Mouse (Mus musculus) MEL-GATA-1-ER (cell line): ENCODE results near the gene Wwp2.

Experiments used
- DNase-seq: peaks from one replicate; pipeline ENCODE4 v3.0.0-alpha.2; 2012; ENCODE audit warnings: low read depth; ENCODE audit errors: extremely low read depth

Gene Wwp2

DNA sequence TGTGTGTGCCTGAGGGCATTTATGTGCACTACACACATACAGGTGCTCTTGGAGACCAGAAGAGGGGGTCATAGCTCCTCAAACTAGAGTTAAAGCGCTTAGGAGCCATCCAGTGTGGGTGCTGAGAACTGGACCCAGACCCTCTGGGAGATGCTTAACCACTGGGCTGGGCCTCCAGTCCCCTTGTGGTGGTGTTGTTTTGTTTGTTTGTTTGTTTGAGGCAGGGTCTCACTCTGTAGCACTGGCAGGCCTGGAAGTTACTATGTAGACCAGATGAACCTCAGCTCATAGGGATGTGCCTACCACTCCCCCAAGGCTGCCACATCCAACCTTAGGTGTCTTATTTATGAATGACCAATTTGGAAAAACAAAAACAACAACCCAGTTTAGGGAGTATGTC, 70.9 kb downstream of the Wwp2 start:
- DNase-seq = no peak

DNA sequence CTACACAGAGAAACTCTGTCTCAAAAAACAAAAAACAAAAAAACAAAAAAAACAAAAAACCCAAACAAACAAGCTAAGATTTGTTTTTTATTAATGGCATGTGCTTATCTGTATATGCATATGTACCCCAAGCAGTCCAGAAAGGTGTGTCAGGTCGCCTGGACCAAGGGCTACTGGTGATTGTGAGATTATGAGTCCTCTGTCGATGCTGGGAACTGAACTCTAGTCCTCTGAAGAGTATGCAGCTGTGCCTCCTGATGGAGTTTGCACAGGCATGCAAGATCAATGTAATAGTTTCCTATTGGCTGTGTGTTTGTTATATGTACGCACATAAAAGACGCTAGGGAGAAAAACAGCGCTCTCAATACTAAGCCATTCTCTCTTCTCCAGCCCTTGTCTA, 74.0 kb downstream of the Wwp2 start:
- no peak for DNase-seq

DNA sequence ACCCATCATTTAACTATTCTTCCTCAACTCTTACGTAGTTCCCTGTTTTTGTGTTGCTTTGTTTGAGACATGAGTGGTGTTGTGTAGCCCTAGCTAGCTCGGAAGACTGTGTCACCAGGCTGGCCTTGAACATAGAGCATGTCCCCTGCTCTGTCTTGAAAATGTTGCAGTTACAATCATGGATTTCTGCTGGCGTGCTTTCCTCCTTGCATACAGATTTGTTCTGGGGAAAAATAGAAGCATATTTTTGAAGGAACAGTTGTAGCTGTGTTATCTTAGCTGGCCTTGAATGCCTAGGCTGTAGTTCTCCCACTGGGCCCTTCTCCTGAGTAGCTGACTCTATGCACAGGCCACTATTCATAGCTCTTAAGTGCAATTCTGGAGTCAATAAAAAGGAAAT, 74.6 kb downstream of the Wwp2 start:
- DNase-seq = no peak

DNA sequence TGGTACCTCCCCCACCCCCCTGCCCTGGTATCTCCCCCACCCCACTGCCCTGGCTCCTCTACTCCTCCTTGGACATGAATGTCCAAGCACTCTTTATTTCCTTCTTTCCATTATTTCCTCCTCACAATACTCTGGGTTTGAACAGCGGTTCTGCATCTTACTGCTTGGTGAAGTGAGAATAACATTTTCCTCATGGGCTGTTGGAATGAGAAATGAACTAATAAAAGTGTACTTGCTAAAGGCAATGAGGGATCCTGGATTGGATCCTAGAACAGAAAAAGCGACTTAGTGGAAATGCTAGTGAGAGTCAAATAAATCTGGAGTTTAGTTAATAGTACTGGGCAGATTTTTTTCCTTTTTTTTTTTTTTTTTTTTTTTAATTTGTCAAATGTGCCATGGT, 77.1 kb downstream of the Wwp2 start:
- DNase-seq = no peak

DNA sequence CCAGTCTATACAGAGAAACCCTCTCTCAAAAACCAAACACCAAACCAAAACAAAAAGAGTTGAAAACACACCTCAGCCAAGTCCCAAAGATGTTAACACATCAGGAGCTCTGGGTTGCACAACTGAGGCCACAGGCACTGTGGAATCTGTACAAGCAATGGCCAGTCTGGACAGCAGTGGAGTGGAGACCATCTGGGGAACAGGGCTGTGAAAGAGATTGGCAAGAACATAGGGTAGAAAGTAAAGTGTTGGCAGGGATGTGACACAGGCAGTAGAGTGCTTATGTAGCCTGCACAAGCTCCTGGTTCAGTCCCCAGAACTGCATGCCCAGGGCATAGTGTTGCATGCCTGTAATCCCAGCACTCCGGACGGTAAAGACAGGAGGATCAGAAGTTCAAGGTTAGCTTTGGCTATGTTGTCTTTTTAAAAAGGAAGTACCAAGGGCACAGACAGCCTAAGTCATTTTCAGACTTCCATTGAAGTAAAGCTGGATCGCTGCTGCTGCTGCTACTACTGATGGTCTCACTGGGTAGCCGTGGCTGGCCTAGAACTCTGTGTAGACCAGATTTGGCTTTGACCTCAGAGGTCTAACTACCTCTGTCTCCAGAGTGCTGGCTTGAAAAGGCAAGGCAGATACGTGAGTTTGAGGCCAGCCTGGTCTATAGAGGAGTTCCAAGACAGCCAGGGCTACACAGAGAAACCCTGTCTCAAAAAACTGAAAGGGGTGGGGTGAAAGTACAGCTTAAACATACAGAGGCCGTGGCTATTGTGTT, 79.0 kb downstream of the Wwp2 start:
- DNase-seq = no peak

DNA sequence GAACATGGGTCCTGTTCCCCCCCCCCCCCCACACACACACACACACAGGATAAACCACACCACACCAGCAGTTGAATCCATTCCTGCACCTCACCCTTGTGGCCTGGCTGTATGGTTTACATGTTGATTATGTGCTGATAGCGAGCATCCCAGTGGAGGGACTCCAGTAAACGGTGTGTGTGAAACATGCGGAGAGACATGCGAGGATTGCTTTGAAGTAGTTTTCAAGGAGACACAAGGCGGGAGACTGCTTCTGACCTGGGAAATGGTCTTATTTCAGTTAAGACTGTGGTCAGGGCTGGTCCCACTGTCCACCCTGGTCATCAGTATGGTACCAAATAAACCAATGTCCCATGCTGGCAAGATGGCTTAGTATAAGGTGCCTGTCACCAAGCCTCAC, 82.6 kb downstream of the Wwp2 start:
- no peak for DNase-seq

DNA sequence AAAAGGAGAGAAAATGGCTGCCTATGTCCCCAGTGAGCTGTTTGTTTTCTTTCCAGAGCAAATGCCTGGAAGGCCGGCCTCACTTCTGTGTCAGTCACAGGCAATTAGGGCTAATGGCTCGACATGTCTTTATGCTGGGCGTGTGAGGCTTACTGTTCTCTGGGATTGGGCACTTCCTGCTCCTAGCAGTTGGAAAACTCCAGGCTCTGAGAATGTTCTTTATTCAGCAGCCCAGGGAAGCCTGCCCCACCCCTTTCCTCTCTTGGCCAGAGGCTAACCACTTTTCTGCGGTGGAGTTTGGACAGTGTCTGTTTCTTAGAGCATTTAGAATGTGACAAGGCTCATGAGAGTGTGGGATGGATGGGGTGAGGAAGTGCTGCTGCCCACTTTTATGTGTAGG, 83.7 kb downstream of the Wwp2 start:
- no peak for DNase-seq

DNA sequence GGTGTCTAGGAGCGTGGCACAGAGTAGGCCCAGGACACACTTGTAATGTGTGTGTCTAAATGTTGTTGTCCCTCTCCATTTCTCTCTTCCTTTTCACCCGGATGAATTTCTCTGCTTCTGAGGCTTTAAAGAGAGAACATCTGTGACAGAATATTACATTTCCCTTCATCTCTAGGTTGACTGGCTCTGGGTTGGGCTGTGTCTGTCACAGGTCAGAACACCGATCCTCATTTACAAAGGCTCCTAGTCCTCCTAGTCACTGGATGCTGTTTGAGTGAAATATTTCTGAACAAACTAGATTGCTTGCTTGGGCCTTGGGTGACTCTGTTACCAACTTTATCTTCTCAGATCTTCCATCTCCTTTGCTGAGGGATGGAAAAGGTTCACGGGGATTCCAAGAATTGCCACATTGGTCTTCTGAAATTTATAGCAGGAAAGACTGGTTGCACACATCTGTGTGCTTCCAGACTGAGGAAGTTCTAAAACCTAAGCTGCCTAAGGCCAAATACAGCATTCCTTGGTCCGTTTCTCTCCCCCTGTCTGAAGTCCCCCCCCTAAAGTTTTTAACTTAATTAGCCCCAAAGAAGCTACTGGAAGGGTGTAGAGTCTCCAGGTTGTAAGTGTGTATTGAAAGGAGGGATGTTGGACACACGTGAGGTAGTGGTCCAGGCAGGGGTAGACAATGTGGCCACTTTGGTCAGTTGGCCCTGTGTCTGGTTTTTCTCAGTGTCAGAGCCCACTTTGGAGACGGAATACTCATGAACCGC, 85.8 kb downstream of the Wwp2 start:
- DNase-seq = no peak

DNA sequence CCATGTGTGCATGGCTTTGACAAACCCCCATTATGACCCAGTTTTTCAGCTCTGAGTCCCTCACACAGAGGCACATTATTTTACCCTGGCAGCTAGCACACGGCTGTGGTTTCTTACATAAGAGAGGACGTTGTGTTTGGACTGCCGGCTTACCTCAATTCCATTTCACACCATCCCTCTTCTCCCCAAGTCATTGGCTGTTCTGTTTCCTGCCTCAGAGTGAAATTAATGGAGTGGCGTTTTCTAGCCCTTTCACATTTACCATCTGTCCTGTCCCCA, 86.3 kb downstream of the Wwp2 start:
- no peak for DNase-seq

DNA sequence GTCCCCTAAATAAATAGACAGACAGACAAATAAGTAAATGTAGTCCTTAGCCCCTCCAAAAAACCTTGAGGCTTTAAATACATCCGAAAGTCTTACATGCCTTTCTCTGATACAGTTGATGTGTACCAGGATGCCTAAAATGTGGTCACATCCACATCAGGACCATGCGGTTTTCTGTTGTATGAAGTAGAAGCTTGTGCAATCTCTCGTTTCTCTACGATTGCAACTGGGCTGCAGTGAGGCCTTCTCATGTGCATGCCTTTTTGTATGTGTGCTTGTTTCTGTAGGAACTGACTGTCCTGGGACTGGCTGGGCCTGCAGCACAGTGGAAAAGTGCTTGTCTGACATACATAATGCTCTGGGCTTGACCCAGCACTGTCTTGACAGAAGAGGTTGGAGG, 88.4 kb downstream of the Wwp2 start:
- no peak for DNase-seq

DNA sequence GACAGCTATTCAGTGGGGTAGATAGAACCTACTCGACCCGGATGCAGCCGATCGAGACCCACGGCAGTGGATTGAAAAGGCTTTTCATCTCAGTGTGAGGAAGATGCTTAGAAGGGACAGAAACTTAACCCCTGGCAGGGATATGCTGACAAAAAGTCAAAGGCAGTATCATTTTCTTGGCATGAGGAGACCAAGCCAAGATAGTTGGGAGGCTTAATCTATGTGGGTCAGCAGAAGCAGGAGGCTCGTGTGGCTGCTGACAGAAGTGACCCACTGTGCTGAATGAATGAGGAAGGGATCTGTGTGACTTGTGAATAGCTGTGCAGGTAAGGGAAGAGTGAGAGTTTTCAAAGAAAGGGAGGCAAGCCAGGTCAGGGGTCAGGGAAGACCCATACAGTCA, 92.6 kb downstream of the Wwp2 start:
- no peak for DNase-seq

DNA sequence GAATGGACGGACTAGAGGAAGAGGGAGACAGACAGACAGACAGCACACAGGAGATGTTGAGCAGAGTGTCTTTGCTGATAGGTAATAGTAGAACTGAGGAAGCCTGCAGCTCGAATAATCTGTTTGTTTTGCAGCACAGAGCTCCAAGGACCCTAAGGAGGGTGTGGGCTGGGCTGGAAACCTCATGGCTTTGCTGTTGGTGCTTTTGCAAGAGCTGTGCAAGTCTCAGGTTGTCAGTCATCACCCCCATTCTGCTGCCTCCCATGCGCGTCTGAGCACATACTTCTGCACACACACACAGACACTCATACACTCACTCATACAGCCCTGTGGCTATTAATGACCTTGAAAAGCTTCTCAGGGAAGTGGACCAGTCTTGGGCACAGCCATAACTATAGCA, 101.3 kb downstream of the Wwp2 start:
- DNase-seq = no peak

DNA sequence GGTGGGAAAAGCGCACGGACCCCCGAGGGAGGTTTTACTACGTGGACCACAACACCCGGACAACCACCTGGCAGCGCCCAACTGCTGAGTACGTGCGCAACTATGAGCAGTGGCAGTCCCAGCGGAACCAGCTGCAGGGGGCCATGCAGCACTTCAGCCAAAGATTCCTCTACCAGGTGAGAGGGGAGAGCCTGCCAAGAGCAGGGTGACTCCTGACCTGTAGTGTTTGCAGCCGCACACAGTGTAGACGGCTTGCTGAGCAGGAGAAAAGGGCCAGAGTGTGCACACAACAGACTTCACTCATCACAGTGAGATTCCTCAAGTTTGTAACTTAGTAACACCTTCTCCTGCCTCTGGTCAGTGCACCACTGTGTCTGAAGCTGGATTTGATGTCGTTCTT, 104.5 kb downstream of the Wwp2 start:
- no peak for DNase-seq

DNA sequence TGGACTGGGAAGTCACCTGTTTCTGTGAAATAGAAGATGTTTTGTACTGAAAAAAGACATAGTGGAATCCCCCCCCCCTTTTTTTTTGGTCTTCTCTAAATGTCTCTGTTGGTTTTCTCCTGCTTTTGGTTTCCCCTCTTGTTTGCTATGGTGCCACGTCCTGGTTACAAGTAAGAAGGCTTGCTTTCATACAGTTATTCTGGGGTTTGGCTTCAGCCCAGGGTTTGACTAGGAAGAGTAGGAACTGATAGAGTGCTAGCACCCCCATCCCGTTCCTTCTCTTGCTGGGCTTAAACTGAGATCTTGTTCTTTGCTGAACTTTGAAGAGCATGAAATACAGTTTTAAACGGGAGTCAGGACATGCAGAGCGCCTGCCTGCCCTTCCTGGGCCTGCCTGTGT, 105.2 kb downstream of the Wwp2 start:
- no peak for DNase-seq

DNA sequence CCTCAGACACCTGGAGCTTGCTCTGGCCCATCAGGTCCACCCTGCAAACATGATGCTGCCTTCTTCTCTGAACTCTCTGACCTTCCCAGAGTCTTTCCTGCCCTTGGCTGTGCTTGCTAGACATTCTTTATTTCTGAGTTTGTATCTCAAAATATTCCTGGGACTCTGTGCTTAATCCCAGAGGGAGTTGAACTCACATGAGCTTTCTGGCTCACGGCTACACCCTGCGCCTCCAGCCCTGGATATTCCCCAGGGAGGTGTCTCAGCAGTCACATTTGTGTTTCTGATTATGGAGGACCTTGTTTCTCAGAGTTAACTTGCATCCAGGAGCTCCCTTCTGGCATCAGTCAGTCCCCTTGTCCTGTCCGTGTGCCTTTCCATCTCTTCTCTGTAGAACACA, 106.0 kb downstream of the Wwp2 start:
- no peak for DNase-seq

DNA sequence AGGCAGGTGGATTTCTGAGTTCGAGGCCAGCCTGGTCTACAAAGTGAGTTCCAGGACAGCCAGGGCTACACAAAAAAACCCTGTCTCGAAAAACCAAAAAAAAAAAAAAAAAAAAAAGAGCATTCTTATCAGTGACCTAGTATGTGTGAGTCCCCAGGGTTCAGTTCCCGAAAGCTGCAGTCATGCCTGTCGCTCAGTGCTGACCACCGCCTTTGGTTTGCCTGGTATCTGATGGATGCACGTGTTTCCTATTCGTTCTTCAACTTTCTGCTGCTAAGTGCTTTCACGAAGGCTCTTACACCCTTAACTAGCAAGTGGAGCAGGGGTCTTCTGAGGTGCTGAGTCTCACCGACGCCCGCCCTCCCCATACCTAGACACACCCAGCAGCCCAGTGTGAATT, 107.5 kb downstream of the Wwp2 start:
- DNase-seq = no peak

DNA sequence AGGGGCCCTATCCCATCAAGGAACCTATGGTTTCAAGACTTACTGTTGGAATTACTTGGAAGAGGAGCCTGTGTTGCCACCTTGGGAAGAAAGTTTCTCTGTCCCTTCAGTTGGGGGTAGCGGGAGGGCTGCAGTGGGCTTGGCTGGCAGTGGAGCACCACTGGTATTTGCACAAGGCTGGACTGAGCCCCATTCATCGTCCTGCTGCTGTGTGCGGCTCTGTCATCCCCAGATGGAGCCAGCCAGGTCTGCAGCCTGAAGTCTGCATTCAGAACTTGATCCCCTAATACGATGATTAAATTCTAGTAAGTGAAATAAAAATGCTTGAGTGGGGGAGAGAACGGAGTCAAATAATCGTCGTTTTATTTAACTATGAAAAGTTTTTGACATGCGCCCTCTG, 108.0 kb downstream of the Wwp2 start:
- DNase-seq = no peak

DNA sequence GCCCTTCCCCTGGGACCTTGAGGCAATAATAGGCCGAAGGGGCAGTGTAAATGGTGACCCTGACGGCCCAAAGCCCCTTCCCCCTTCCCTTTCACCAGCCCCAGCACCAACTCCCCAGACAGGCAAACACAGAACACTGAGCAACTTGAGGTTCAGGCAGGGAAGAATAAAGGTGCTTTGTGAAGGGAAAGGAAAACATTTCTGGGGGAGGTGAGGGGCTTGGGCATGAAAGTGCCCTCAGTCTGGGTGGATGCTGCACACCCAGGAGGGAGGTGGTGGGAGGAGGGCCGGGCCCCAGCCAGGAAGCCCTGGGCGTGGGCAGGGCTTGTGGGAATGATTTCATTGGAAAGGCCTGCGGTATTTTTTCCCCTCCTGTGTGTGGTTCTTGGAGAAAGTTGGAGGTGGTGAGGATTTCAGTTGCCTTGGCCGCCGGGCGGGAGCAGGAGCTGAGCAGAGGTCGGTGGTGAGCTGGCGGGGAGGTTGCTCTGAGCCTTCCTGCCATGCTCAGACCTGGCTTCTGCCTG, 108.5 kb downstream of the Wwp2 start:
- DNase-seq = no peak

DNA sequence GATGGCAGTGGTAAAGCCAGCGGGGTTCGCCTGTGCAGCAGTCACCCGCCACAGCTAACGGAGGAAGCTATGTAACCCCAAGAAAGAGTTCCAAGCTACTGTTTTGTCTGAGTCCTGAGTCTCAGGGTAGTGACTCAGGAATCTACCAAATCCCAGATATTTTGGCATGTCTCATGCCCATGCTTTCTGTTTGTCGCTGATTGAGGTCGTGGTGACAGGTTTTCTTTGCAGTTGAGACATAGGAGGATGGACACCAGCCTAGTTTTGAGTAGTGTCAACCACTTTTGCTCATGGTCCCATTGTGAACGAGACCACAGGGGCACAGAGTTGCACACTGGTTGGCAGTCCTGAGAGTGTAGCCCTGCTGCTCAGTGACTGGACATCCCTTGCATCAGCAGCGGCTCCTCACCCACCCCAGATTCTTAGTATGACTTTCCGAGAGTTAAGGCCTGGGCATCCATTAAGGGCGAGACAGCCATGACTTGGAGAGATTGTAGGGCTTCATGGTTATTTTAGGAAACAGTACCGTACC, 109.5 kb downstream of the Wwp2 start:
- no peak for DNase-seq

DNA sequence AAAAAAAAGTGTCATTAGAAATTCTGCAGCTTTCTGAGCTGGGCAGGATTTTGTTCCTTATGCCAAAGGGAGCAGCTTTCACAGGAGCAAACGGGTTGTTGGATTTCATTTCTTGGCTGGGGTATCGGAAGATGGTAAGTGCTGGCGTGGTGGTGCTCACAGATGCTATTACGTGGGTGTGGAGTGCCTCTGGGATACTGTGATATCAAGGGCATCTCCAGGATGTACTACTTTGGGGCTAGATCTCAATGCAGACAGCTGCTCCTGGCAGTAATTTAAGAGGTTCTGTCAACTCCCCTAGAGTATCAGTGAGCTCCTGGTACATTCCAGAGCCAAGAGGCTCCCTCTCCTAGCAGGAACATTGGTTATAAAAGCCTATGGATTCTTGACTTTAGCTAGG, 110.0 kb downstream of the Wwp2 start:
- no peak for DNase-seq

DNA sequence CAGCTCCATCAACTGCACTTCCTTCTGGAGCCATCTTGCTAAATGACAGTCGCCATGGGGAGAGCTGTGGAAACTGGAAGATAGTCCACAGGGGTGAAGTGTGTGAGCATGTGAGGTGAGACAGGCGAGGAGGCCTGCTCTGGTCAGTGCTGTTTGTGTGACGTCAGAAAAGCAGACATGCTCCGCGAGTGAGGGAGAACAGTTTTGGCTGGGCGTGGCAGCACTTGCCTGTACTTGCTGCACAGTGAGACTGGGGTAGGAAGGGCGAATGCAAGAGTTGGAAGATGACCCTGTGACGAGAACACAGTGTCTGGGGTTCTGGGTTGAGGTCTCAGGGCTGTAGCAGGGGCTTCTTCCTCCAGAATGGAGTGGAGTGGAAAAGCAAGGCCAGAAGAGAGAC, 110.7 kb downstream of the Wwp2 start:
- no peak for DNase-seq

DNA sequence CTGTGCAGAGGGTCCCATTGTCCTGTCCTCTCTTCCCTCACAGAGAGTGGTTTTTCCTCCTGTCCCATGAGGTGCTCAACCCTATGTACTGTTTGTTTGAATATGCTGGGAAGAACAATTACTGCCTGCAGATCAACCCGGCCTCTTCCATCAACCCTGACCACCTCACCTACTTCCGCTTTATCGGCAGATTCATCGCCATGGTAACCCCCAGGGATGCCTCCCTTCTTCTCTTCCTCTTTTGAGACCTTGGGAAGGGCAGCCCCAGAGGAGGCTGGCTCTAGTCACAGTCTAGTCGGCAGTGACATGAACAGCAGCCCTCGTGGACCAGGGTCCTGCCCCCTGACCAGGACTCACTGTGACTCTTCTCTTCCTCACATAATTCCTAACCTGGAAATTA, 116.1 kb downstream of the Wwp2 start:
- DNase-seq = peak; percentile 77

DNA sequence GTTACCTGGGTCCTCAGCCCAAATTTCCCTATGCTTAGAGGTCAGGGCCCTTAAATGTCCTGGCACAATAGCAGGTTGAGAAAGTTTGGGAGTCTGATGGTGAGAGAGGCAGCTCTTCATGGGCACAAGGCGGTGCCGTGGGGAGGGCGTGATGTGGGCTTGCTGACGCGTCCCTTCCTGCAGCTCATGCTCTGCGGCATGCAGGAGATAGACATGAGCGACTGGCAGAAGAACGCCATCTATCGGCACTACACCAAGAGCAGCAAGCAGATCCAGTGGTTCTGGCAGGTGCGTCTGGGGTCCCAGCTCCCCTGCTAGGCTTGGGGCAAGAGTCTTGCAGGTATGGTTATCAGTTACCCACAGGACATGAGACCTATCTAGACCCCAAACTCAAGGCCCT, 119.1 kb downstream of the Wwp2 start:
- no peak for DNase-seq
